Mouse (Mus musculus): ENCODE measurements around the gene Gm16405.
"Not testable (repeated sequence)": the region's sequence is repeated elsewhere in the genome, so short reads cannot be mapped to it uniquely, and the experiment has no call there.

Gm16405 gene

DNA sequence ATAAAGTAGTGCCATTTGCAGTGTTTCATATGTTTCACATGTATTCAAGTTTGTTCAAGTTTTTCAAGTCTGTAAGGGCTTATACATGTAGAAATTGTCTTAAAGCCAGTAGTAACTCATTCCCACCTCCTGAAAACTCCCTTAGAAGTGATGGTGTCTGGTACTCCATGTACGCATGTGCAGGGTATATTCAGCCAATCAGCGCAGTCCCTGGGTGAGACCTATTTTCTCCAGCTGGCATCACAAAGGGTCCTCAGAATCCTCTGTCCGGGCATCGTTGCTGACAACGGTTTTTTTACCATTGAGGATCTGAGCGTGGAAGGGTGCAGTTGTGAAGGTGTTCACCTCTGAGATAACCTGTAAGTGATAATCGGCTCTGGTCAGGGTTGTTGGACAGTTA lies at the start of gene Gm16405:
Gene Gm16405 (plus strand): TSS at position 301 of the 400 bp plus-strand sequence.
- not testable (repeated sequence) for DNase-seq (ENCODE audit: low spot score)

Measured in ovary, postnatal 10 days (tissue).